Mouse (Mus musculus): ENCODE results near the gene Tbk1. TPM values are rescaled to one million over a fixed set of nuclear protein-coding genes. Genes with fewer than 3 reads are reported as not detected.

Gene Tbk1
- polyA plus RNA-seq, 1 experiment from 2014 or later: 39.2 TPM

GRCm38 (mm10) chr10:121533137-121533872 is 53.3 kb downstream of the Tbk1 start:
- ATAC-seq (ENCODE audit: low read depth): peak; percentile 47; the same call in 1 of the 2 replicates
- no peaks in the 10 kb centered on the region for H3K9me3 ChIP-seq (ENCODE audit: control insufficient read depth, low read length)
- no peak overlapping the region for H3K27ac ChIP-seq (ENCODE audit: low read length)
- H3K9ac ChIP-seq (ENCODE audit: low read length): 0 out of 2 replicates have a peak overlapping the region, but pooled peaks have one; percentile 34
- 7% methylated on average over 32 of the region's 32 CpGs for WGBS
- no peaks in the 10 kb centered on the region for H3K36me3 ChIP-seq (ENCODE audit: control insufficient read depth, insufficient read depth, low read length)
- H3K27me3 ChIP-seq (ENCODE audit: control insufficient read depth, insufficient read depth, low read depth, low read length): no peaks in the 10 kb centered on the region; the same call in 1 of the 2 replicates
- peak overlapping the region; percentile 59 for H3K4me2 ChIP-seq (ENCODE audit: low read depth, low read length)
- H3K4me3 ChIP-seq (ENCODE audit: low read length): peak overlapping the region; percentile 36
- peaks cover 4% of the 10 kb centered on the region; the same call in 1 of the 2 replicates for H3K4me1 ChIP-seq (replicated peaks; ENCODE audit: control insufficient read depth, insufficient read depth, low read length)

- Histone ChIP-seq H3K36me3 (ENCODE audit: control insufficient read depth, insufficient read depth, low read length) (no peaks in the 10 kb centered on the region), H3K9me3 (ENCODE audit: control insufficient read depth, low read length) (no peaks in the 10 kb centered on the region), H3K27me3 (ENCODE audit: control insufficient read depth, insufficient read depth, low read depth, low read length) (no peaks in the 10 kb centered on the region; the same call in 1 of the 2 replicates), H3K4me2 (ENCODE audit: low read depth, low read length) (no peak overlapping the region), H3K9ac (ENCODE audit: low read length) (no peak overlapping the region), H3K27ac (ENCODE audit: low read length) (no peak overlapping the region), H3K4me1 (replicated peaks; ENCODE audit: control insufficient read depth, insufficient read depth, low read length) (peaks cover 4% of the 10 kb centered on the region; the same call in 1 of the 2 replicates), H3K4me3 (ENCODE audit: low read length) (no peak overlapping the region)
- 59% methylated on average over 5 of the region's 5 CpGs for WGBS
- no peak for ATAC-seq (ENCODE audit: low read depth)
Observed at GRCm38 (mm10) chr10:121531541-121531940, 55.0 kb downstream of the Tbk1 start.

GRCm38 (mm10) chr10:121530365-121531003 is 56.1 kb downstream of the Tbk1 start:
- ATAC-seq (ENCODE audit: low read depth): no peak

DNA sequence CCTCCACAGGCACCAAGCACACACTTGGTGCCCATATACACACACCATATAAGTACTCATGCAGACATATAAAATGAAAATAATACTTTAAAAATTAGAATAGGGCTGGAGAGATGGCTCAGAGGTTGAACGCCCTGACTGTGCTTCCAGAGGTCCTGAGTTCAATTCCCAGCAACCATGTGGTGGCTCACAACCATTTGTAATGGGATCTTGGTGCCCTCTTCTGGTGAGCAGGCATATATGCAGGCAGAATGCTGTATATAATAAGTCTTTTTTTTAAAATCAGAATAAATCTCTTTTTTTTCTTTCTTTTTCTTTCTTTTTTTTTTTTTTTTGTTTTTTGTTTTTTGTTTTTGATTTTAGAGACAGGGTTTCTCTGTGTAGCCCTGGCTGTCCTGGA is 57.3 kb downstream of the Tbk1 start:
- no peaks in the 10 kb centered on the region for H3K9me3 ChIP-seq (ENCODE audit: control insufficient read depth, low read length)
- no peak overlapping the region for H3K9ac ChIP-seq (ENCODE audit: low read length)
- no peak overlapping the region for H3K4me2 ChIP-seq (ENCODE audit: low read depth, low read length)
- H3K27ac ChIP-seq (ENCODE audit: low read length): no peak overlapping the region
- peaks cover 4% of the 10 kb centered on the region; the same call in 1 of the 2 replicates for H3K4me1 ChIP-seq (replicated peaks; ENCODE audit: control insufficient read depth, insufficient read depth, low read length)
- H3K27me3 ChIP-seq (ENCODE audit: control insufficient read depth, insufficient read depth, low read depth, low read length): no peaks in the 10 kb centered on the region; the same call in 1 of the 2 replicates
- no peak overlapping the region for H3K4me3 ChIP-seq (ENCODE audit: low read length)
- 95% methylated on average over 1 of the region's 1 CpGs for WGBS
- no peak for ATAC-seq (ENCODE audit: low read depth)
- no peaks in the 10 kb centered on the region for H3K36me3 ChIP-seq (ENCODE audit: control insufficient read depth, insufficient read depth, low read length)

More at GRCm38 (mm10) chr10:121530365-121531003, 56.1 kb downstream of the Tbk1 start:
- WGBS: 83% methylated on average over 8 of the region's 8 CpGs
- Histone ChIP-seq H3K36me3 (ENCODE audit: control insufficient read depth, insufficient read depth, low read length) (no peaks in the 10 kb centered on the region), H3K27me3 (ENCODE audit: control insufficient read depth, insufficient read depth, low read depth, low read length) (no peaks in the 10 kb centered on the region; the same call in 1 of the 2 replicates), H3K9me3 (ENCODE audit: control insufficient read depth, low read length) (no peaks in the 10 kb centered on the region), H3K4me3 (ENCODE audit: low read length) (no peak overlapping the region), H3K9ac (ENCODE audit: low read length) (no peak overlapping the region), H3K27ac (ENCODE audit: low read length) (no peak overlapping the region), H3K4me2 (ENCODE audit: low read depth, low read length) (no peak overlapping the region), H3K4me1 (replicated peaks; ENCODE audit: control insufficient read depth, insufficient read depth, low read length) (peaks cover 4% of the 10 kb centered on the region; the same call in 1 of the 2 replicates)

DNA sequence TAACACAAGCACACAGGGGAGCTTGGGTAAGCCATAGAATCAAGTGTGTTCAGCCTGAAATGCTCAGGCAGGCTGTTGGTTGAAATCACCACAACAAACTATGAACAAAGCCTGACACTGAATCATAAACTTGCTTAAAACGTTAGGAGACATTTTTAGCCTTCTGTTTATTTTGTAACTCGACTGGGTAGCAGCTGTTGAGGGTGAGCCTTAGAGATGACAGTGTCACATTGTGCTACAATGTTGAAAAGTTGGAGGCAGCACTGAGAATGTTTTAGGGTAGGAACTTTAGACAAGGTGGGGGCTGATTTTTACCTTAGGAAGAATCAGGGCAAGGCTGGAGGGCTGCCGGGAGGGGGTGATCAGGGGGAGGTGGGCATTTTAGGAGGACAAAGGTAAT is 58.1 kb downstream of the Tbk1 start:
- no peak overlapping the region for H3K4me3 ChIP-seq (ENCODE audit: low read length)
- no peak for ATAC-seq (ENCODE audit: low read depth)
- WGBS: 42% methylated on average over 3 of the region's 3 CpGs
- no peak overlapping the region for H3K4me2 ChIP-seq (ENCODE audit: low read depth, low read length)
- H3K36me3 ChIP-seq (ENCODE audit: control insufficient read depth, insufficient read depth, low read length): no peaks in the 10 kb centered on the region
- no peaks in the 10 kb centered on the region; the same call in 1 of the 2 replicates for H3K27me3 ChIP-seq (ENCODE audit: control insufficient read depth, insufficient read depth, low read depth, low read length)
- H3K9ac ChIP-seq (ENCODE audit: low read length): no peak overlapping the region
- H3K4me1 ChIP-seq (replicated peaks; ENCODE audit: control insufficient read depth, insufficient read depth, low read length): peaks cover 4% of the 10 kb centered on the region; the same call in 1 of the 2 replicates
- no peak overlapping the region for H3K27ac ChIP-seq (ENCODE audit: low read length)
- no peaks in the 10 kb centered on the region for H3K9me3 ChIP-seq (ENCODE audit: control insufficient read depth, low read length)

DNA sequence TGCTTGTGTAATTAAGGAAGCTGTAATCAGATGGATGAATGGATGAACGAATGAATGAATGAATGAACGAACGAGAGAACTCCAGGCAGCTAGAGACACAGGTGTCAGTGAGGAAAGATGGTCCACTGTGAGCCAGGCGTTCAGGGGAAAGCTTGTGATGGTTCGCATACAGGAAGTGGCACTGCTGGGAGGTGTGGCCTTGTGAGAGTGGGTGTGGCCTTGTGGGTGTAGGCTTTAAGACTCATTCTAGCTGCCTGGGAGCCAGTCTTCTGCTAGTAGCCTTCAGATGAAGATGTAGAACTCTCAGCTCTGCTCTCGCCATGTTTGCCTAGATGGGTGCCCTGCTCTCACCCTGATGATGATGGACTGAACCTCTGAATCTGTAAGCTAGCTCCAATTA is 59.5 kb downstream of the Tbk1 start:
- 83% methylated on average over 6 of the region's 6 CpGs for WGBS
- Histone ChIP-seq H3K27me3 (ENCODE audit: control insufficient read depth, insufficient read depth, low read depth, low read length) (no peaks in the 10 kb centered on the region; the same call in 1 of the 2 replicates), H3K9ac (ENCODE audit: low read length) (no peak overlapping the region), H3K36me3 (ENCODE audit: control insufficient read depth, insufficient read depth, low read length) (no peaks in the 10 kb centered on the region), H3K4me2 (ENCODE audit: low read depth, low read length) (no peak overlapping the region), H3K4me1 (replicated peaks; ENCODE audit: control insufficient read depth, insufficient read depth, low read length) (no peaks in the 10 kb centered on the region), H3K4me3 (ENCODE audit: low read length) (no peak overlapping the region), H3K9me3 (ENCODE audit: control insufficient read depth, low read length) (no peaks in the 10 kb centered on the region), H3K27ac (ENCODE audit: low read length) (no peak overlapping the region)
- no peak for ATAC-seq (ENCODE audit: low read depth)

- H3K27ac ChIP-seq (ENCODE audit: low read length): peak overlapping the region; percentile 12; the same call in 1 of the 2 replicates
- H3K4me2 ChIP-seq (ENCODE audit: low read depth, low read length): peak overlapping the region; percentile 23
- H3K9ac ChIP-seq (ENCODE audit: low read length): peak overlapping the region; percentile 24
- H3K4me1 ChIP-seq (replicated peaks; ENCODE audit: control insufficient read depth, insufficient read depth, low read length): peaks cover 13% of the 10 kb centered on the region
- H3K4me3 ChIP-seq (ENCODE audit: low read length): no peak overlapping the region
- no peaks in the 10 kb centered on the region for H3K27me3 ChIP-seq (ENCODE audit: control insufficient read depth, insufficient read depth, low read depth, low read length)
- H3K36me3 ChIP-seq (ENCODE audit: control insufficient read depth, insufficient read depth, low read length): no peaks in the 10 kb centered on the region
- ATAC-seq (ENCODE audit: low read depth): no peak; the same call in 1 of the 2 replicates
- 16% methylated on average over 12 of the region's 12 CpGs for WGBS
- H3K9me3 ChIP-seq (ENCODE audit: control insufficient read depth, low read length): no peaks in the 10 kb centered on the region
Observed at GRCm38 (mm10) chr10:121520923-121521585, 65.5 kb downstream of the Tbk1 start.

- ATAC-seq (ENCODE audit: low read depth): no peak
- no peak overlapping the region for H3K4me2 ChIP-seq (ENCODE audit: low read depth, low read length)
- H3K27ac ChIP-seq (ENCODE audit: low read length): no peak overlapping the region
- no peak overlapping the region for H3K4me3 ChIP-seq (ENCODE audit: low read length)
- peaks cover 15% of the 10 kb centered on the region for H3K4me1 ChIP-seq (replicated peaks; ENCODE audit: control insufficient read depth, insufficient read depth, low read length)
- H3K27me3 ChIP-seq (ENCODE audit: control insufficient read depth, insufficient read depth, low read depth, low read length): no peaks in the 10 kb centered on the region
- no peaks in the 10 kb centered on the region for H3K9me3 ChIP-seq (ENCODE audit: control insufficient read depth, low read length)
- no peak overlapping the region for H3K9ac ChIP-seq (ENCODE audit: low read length)
- WGBS: 55% methylated on average over 2 of the region's 2 CpGs
- H3K36me3 ChIP-seq (ENCODE audit: control insufficient read depth, insufficient read depth, low read length): no peaks in the 10 kb centered on the region
Observed at GRCm38 (mm10) chr10:121519710-121520109, 66.9 kb downstream of the Tbk1 start.
